Mouse (Mus musculus) hindbrain, embryonic 15.5 days (tissue): ENCODE measurements around the gene Tspo2. TPM values are rescaled to one million over a fixed set of nuclear protein-coding genes. Genes with fewer than 3 reads are reported as not detected.

Experiments
- polyA plus RNA-seq: library from polyadenylated mRNA; unstranded; fragments of >200 nt; fragmentation: Nextera tagmentation; extraction: Ambion mirVana; gene quantifications from 2 replicates; pipeline ENCODE4 v1.2.1, GENCODE M21; 2015

The Tspo2 gene
- polyA plus RNA-seq, 1 experiment from 2014 or later: 1.2 TPM

Other genes starting within 250 kb of the Tspo2 start
- gene Trem1, start 218.8 kb downstream of the Tspo2 start, polyA plus RNA-seq: not detected in 2 replicates
- gene Trem3, start 203.7 kb downstream of the Tspo2 start, polyA plus RNA-seq: not detected in 2 replicates
- 0.30 and 1.1 TPM in 2 replicates for gene Treml4, start 187.2 kb downstream of the Tspo2 start, polyA plus RNA-seq
- gene Treml2, start 152.0 kb downstream of the Tspo2 start, polyA plus RNA-seq: 0.13 and 0.21 TPM in 2 replicates
- 0.05 and 0.24 TPM in 2 replicates for gene B430306N03Rik, start 135.4 kb downstream of the Tspo2 start, polyA plus RNA-seq
- gene Trem2, start 105.1 kb downstream of the Tspo2 start, polyA plus RNA-seq: 4.2 and 4.9 TPM in 2 replicates
- gene Treml1, start 91.6 kb downstream of the Tspo2 start, polyA plus RNA-seq: 0.47 and 0.61 TPM in 2 replicates
- gene Nfya, start 41.6 kb downstream of the Tspo2 start, polyA plus RNA-seq: 11.1 and 11.6 TPM in 2 replicates
- 35.1 TPM in 2 replicates for gene Oard1, start 41.5 kb downstream of the Tspo2 start, polyA plus RNA-seq
- 0.62 and 0.65 TPM in 2 replicates for gene Apobec2, start 18.6 kb downstream of the Tspo2 start, polyA plus RNA-seq
- 0.39 TPM in 1 of 2 replicates, not detected in the other for gene Unc5cl, start 3.4 kb upstream of the Tspo2 start, polyA plus RNA-seq